Mouse (Mus musculus): Measurements from ENCODE around the gene Lrrc9.

DNA sequence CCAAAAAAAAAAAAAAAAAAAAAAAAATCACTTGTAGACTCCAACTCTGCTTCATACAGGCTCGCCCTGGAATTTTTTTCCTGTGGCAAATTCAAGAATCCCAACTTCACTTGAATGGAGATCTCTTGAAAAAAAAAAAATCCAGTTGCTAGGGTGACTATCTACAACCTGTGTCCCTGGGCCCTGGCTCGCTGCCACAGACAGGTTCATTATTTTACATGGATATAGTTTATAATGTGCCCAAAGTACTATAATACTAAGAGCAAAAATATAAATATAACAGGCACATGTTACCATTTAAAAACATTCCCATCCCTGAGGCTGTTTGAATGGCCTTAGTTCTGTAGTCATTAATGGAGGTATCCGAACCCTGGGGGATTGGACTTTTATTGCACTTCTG lies 93.9 kb downstream of the Lrrc9 start:
- TF ChIP-seq POLR2A (IDR thresholded peaks at IDR 0.05; ENCODE audit: insufficient read length, low read depth), result no peak
- TF ChIP-seq MYOG (IDR thresholded peaks at IDR 0.05; ENCODE audit: control insufficient read depth in 1 of 3, insufficient read depth in 1 of 3, insufficient read length in 2 of 3, low read depth in 2 of 3), result no peak
- no peak for TF ChIP-seq MAX (IDR thresholded peaks at IDR 0.05; ENCODE audit: low read depth)
- TF ChIP-seq REST (IDR thresholded peaks at IDR 0.05; ENCODE audit: insufficient read depth, insufficient read length), result no peak
- no peak for TF ChIP-seq USF1 (IDR thresholded peaks at IDR 0.05; ENCODE audit: low read depth)
- TF ChIP-seq E2F4 (IDR thresholded peaks at IDR 0.05; ENCODE audit: insufficient read depth), result no peak
- no peak for TF ChIP-seq POLR2AphosphoS2 (IDR thresholded peaks at IDR 0.05; ENCODE audit: insufficient read length, low read depth)
- TF ChIP-seq TCF3 (IDR thresholded peaks at IDR 0.05; ENCODE audit: insufficient read length, low read depth), result no peak

Measured in myocyte (in vitro differentiated cells).